Mouse (Mus musculus) CH12.LX (cell line): ENCODE data around the gene Tor1a. TPM values are rescaled to one million over a fixed set of nuclear protein-coding genes. Genes with fewer than 3 reads are reported as not detected.
A peak's percentile ranks its signal among the peaks of the same experiment; 100 is the strongest.

Experiments used
- DNase-seq: peaks from one replicate; pipeline ENCODE4 v3.0.0-alpha.2; 2013; ENCODE audit errors: extremely low read depth
- H3K27ac ChIP-seq: 2 replicates; pipeline ENCODE4 v1.5.1; 2012; ENCODE audit warnings: low read depth, mild to moderate bottlenecking, control low read depth, moderate library complexity; ENCODE audit not compliant: insufficient read depth
- H3K27me3 ChIP-seq: replicated peaks from 2 replicates; pipeline ENCODE3; 2012; ENCODE audit warnings: inconsistent platforms
- H3K36me3 ChIP-seq, 2 experiments: replicated peaks in 1 of 2; 2 replicates each; pipeline versions ENCODE3 to v1.6.1; 2012; ENCODE audit warnings: inconsistent platforms in 1 of 2, low read length in 1 of 2, mild to moderate bottlenecking in 1 of 2, mixed read lengths in 1 of 2, moderate library complexity in 1 of 2; ENCODE audit not compliant: control insufficient read depth in 1 of 2, insufficient read depth in 1 of 2
- H3K4me1 ChIP-seq, 2 experiments: 2 replicates each; pipeline ENCODE4 v1.6.1; 2012; ENCODE audit warnings: inconsistent platforms in 1 of 2, moderate library complexity in 1 of 2; ENCODE audit not compliant: insufficient read depth in 2 of 2, control insufficient read depth in 1 of 2
- H3K4me2 ChIP-seq: 2 replicates; pipeline ENCODE4 v1.6.1; 2012; ENCODE audit warnings: low read depth, mild to moderate bottlenecking, control low read depth; ENCODE audit not compliant: poor library complexity, insufficient read depth, severe bottlenecking
- H3K4me3 ChIP-seq, 3 experiments: fragments of 150-350 bp in 1 of 3; sonication (generic) in 1 of 3; replicated peaks in 1 of 3; 2 replicates each; pipeline versions ENCODE3 to v1.5.1; 2011 to 2012; ENCODE audit warnings: low read depth in 2 of 3, low read length in 2 of 3, mild to moderate bottlenecking in 2 of 3, moderate library complexity in 2 of 3, control low read depth in 1 of 3, improper control_type of control experiment in 1 of 3, inconsistent platforms in 1 of 3, mixed read lengths in 1 of 3; ENCODE audit not compliant: poor library complexity in 1 of 3
- H3K79me2 ChIP-seq: replicated peaks from 2 replicates; pipeline ENCODE4 v1.6.1; 2012; ENCODE audit warnings: mild to moderate bottlenecking, moderate library complexity; ENCODE audit not compliant: control insufficient read depth, poor library complexity, insufficient read depth, severe bottlenecking; ENCODE audit errors: extremely low read depth
- H3K9ac ChIP-seq: 2 replicates; pipeline ENCODE4 v1.6.1; 2012; ENCODE audit warnings: low read depth, mild to moderate bottlenecking, control low read depth, moderate library complexity; ENCODE audit not compliant: insufficient read depth
- H3K9me3 ChIP-seq: replicated peaks from 2 replicates; pipeline ENCODE3; 2012; ENCODE audit warnings: low read length, inconsistent platforms, mixed read lengths
- BHLHE40 ChIP-seq: IDR thresholded peaks from 2 replicates; pipeline ENCODE4 v1.6.1; 2011; ENCODE audit warnings: mild to moderate bottlenecking, low read depth, low read length, improper control_type of control experiment
- E2F4 ChIP-seq: IDR thresholded peaks from 2 replicates; pipeline ENCODE4 v1.6.1; 2011; ENCODE audit warnings: low read depth, low read length, improper control_type of control experiment; ENCODE audit not compliant: insufficient replicate concordance
- EP300 ChIP-seq: IDR thresholded peaks from 2 replicates; pipeline ENCODE4 v1.6.1; 2011; ENCODE audit warnings: low read length, improper control_type of control experiment
- IRF4 ChIP-seq: IDR thresholded peaks from 2 replicates; pipeline ENCODE4 v1.6.1; 2014; ENCODE audit warnings: low read depth, mild to moderate bottlenecking, inconsistent platforms, low read length, improper control_type of control experiment
- JUN ChIP-seq: IDR thresholded peaks from 2 replicates; pipeline ENCODE4 v1.6.1; 2011; ENCODE audit warnings: low read depth, mild to moderate bottlenecking, low read length, improper control_type of control experiment, moderate library complexity; ENCODE audit not compliant: insufficient read depth
- KAT2A ChIP-seq: IDR thresholded peaks from 2 replicates; pipeline ENCODE4 v1.6.1; 2012; ENCODE audit warnings: low read length, improper control_type of control experiment, inconsistent platforms; ENCODE audit not compliant: insufficient replicate concordance
- MAFK ChIP-seq: IDR thresholded peaks from 2 replicates; pipeline ENCODE4 v1.6.1; 2011; ENCODE audit warnings: low read length, improper control_type of control experiment; ENCODE audit not compliant: insufficient replicate concordance
- MAX ChIP-seq: IDR thresholded peaks from 2 replicates; pipeline ENCODE4 v1.6.1; 2011; ENCODE audit warnings: low read length, improper control_type of control experiment
- MAZ ChIP-seq: IDR thresholded peaks from 2 replicates; pipeline ENCODE4 v1.6.1; 2012; ENCODE audit warnings: low read depth, mild to moderate bottlenecking, inconsistent platforms, low read length, improper control_type of control experiment, moderate library complexity
- NELFE ChIP-seq: IDR thresholded peaks from 2 replicates; pipeline ENCODE4 v1.6.1; 2011; ENCODE audit warnings: low read depth, low read length, improper control_type of control experiment
- PAX5 ChIP-seq: IDR thresholded peaks from 2 replicates; pipeline ENCODE4 v1.6.1; 2012; ENCODE audit warnings: low read length, inconsistent platforms, mixed read lengths
- POLR2A ChIP-seq: IDR thresholded peaks from 2 replicates; pipeline ENCODE4 v1.6.1; 2011; ENCODE audit warnings: low read depth, mild to moderate bottlenecking, improper control_type of control experiment, low read length
- SMC3 ChIP-seq: IDR thresholded peaks from 2 replicates; pipeline ENCODE4 v1.6.1; 2011; ENCODE audit warnings: low read depth, low read length, improper control_type of control experiment
- TCF12 ChIP-seq: IDR thresholded peaks from 2 replicates; pipeline ENCODE4 v1.6.1; 2014; ENCODE audit warnings: low read depth, mild to moderate bottlenecking, inconsistent platforms, low read length, improper control_type of control experiment
- USF1 ChIP-seq: IDR thresholded peaks from 2 replicates; pipeline ENCODE4 v1.6.1; 2014; ENCODE audit warnings: low read depth, mild to moderate bottlenecking, inconsistent platforms, low read length, improper control_type of control experiment
- USF2 ChIP-seq: conservative IDR thresholded peaks from 2 replicates; pipeline ENCODE4 v1.6.1; 2011; ENCODE audit warnings: low read depth, low read length, improper control_type of control experiment
- ZNF384 ChIP-seq: IDR thresholded peaks from 2 replicates; pipeline ENCODE4 v1.6.1; 2012; ENCODE audit warnings: low read depth, low read length, improper control_type of control experiment, inconsistent platforms
- dilution Hi-C: fragments of 300-500 bp; cut with MboI; formaldehyde crosslinking; loops from 2 replicates; pipeline ENCODE4 v1.14.3; 2020; ENCODE audit warnings: low sequenced_read_pairs; ENCODE audit not compliant: extremely low pct_unique_long_range_greater_than_20kb, extremely low pct_ligation_motif_present
- in situ Hi-C: fragments of 300-500 bp; cut with MboI; formaldehyde crosslinking; loops from 3 replicates; pipeline ENCODE4 v1.14.3; 2019; ENCODE audit warnings: low sequenced_read_pairs, low pct_ligation_motif_present, low pct_unique_long_range_greater_than_20kb, mixed read lengths
- polyA plus RNA-seq: library from polyadenylated mRNA; unstranded; fragments of >175 nt; gene quantifications from 2 replicates; pipeline ENCODE4 v1.2.1, GENCODE M21; 2012; ENCODE audit warnings: low read depth; ENCODE audit not compliant: insufficient read length
- total RNA-seq, 2 experiments: library from RNA; depleted of rRNA; stranded (reverse); fragments of 300-350 nt in 1 of 2; fragments of >200 nt in 1 of 2; gene quantifications; 2 replicates each; pipeline ENCODE4 v1.2.3; 2012 to 2014

Tor1a gene
- total and polyA plus RNA-seq, 3 experiments = 44.9 to 58.2 (median 45.6) TPM

GRCm38 (mm10) chr2:30913022-30913421 lies 54.7 kb downstream of the Tor1a start:
- in situ Hi-C loops (no loop called here), dilution Hi-C loops (no loop called here)
- Histone ChIP-seq H3K4me2 (no peak overlapping the region), H3K9me3 (no peaks in the 10 kb centered on the region), H3K27me3 (peaks cover 3% of the 10 kb centered on the region), H3K9ac (no peak overlapping the region), H3K4me1 (peaks cover 3 to 19% of the 10 kb centered on the region in 2 experiments; a peak in 3 of 4 replicates), H3K4me3 (no peak overlapping the region), H3K36me3 (no peaks in the 10 kb centered on the region), H3K79me2 (no peaks in the 10 kb centered on the region), H3K27ac (no peak overlapping the region)
- TF ChIP-seq USF2 (peak; percentile 67), USF1 (peak; percentile 58), JUN (no peak), PAX5 (no peak), BHLHE40 (0 out of 2 replicates have a peak, but pooled peaks have one; percentile 24), SMC3 (no peak), MAX (peak; percentile 25; the same call in 1 of the 2 replicates), POLR2A (no peak)
- DNase-seq = peak; percentile 20

DNA sequence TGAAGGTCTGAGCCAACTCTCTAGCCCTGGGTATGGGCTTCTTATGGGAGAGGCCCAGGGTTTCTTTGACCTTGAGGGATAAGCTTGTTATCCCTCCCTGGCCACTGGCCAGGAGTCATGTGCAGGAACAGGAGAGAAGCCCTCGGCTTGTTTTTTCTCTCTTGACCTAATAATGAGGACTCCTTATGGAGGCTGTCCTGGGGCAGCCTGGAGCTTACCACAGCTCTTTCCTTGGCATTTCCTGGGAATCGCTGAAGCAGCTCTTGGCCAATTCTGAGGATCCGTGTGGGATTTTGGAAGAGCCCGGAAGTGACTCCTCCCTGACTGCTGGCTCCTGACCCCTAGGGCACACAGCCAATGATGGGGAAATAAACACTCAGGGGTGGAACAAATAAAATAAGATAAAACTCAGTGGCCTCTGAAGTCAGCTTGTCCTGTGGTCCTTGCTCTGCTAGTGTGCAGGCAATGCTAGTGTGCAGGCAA lies 55.4 kb downstream of the Tor1a start:
- dilution Hi-C loops (no loop called here), in situ Hi-C loops (no loop called here)
- Histone ChIP-seq H3K4me1 (peaks cover 0 to 19% of the 10 kb centered on the region in 2 experiments; a peak in 2 of 4 replicates), H3K9ac (no peak overlapping the region), H3K4me2 (no peak overlapping the region), H3K36me3 (no peaks in the 10 kb centered on the region), H3K9me3 (no peaks in the 10 kb centered on the region), H3K79me2 (no peaks in the 10 kb centered on the region), H3K4me3 (no peak overlapping the region), H3K27me3 (peaks cover 3% of the 10 kb centered on the region), H3K27ac (no peak overlapping the region)
- TF ChIP-seq EP300 = no peak
- TF ChIP-seq IRF4 = no peak
- no peak for TF ChIP-seq ZNF384
- no peak for TF ChIP-seq KAT2A
- TF ChIP-seq MAX = no peak
- TF ChIP-seq E2F4 = no peak
- no peak for TF ChIP-seq TCF12
- no peak for TF ChIP-seq MAZ
- TF ChIP-seq MAFK = no peak
- no peak for TF ChIP-seq NELFE
- TF ChIP-seq SMC3 = no peak
- TF ChIP-seq USF1 = no peak
- DNase-seq = no peak

Other genes starting within 250 kb of the Tor1a start
- gene 1700001O22Rik, start 164.3 kb downstream of the Tor1a start, total RNA-seq (2012; rRNA removed) = not detected in 2 replicates
- not detected in 2 replicates for gene 1700001O22Rik, start 164.3 kb downstream of the Tor1a start, total RNA-seq (2014; rRNA removed)
- not detected in 2 replicates for gene 1700001O22Rik, start 164.3 kb downstream of the Tor1a start, polyA plus RNA-seq
- gene Ntmt1, start 160.1 kb downstream of the Tor1a start, total RNA-seq (2012; rRNA removed) = 66.1 and 71.4 TPM in 2 replicates
- gene Ntmt1, start 160.1 kb downstream of the Tor1a start, total RNA-seq (2014; rRNA removed) = 50.4 and 51.4 TPM in 2 replicates
- gene Ntmt1, start 160.1 kb downstream of the Tor1a start, polyA plus RNA-seq = 43.3 and 47.9 TPM in 2 replicates
- 23.7 and 31.4 TPM in 2 replicates for gene Asb6, start 137.6 kb downstream of the Tor1a start, total RNA-seq (2012; rRNA removed)
- gene Asb6, start 137.6 kb downstream of the Tor1a start, total RNA-seq (2014; rRNA removed) = 21.9 and 22.6 TPM in 2 replicates
- gene Asb6, start 137.6 kb downstream of the Tor1a start, polyA plus RNA-seq = 30.0 and 31.1 TPM in 2 replicates
- gene Prrx2, start 133.0 kb downstream of the Tor1a start, total RNA-seq (2012; rRNA removed) = not detected in 2 replicates
- gene Prrx2, start 133.0 kb downstream of the Tor1a start, total RNA-seq (2014; rRNA removed) = not detected in 2 replicates
- gene Prrx2, start 133.0 kb downstream of the Tor1a start, polyA plus RNA-seq = not detected in 2 replicates
- gene Ptges, start 38.1 kb downstream of the Tor1a start, total RNA-seq (2012; rRNA removed) = 0.04 and 0.38 TPM in 2 replicates
- gene Ptges, start 38.1 kb downstream of the Tor1a start, total RNA-seq (2014; rRNA removed) = not detected in 2 replicates
- 0.09 TPM in 1 of 2 replicates, not detected in the other for gene Ptges, start 38.1 kb downstream of the Tor1a start, polyA plus RNA-seq
- gene Tor1b, start 15.0 kb downstream of the Tor1a start, total RNA-seq (2012; rRNA removed) = 25.3 and 31.8 TPM in 2 replicates
- gene Tor1b, start 15.0 kb downstream of the Tor1a start, total RNA-seq (2014; rRNA removed) = 30.1 and 31.1 TPM in 2 replicates
- gene Tor1b, start 15.0 kb downstream of the Tor1a start, polyA plus RNA-seq = 19.5 and 23.1 TPM in 2 replicates
- 43.2 and 49.0 TPM in 2 replicates for gene BC005624, start 14.3 kb upstream of the Tor1a start, total RNA-seq (2012; rRNA removed)
- 40.5 and 43.4 TPM in 2 replicates for gene BC005624, start 14.3 kb upstream of the Tor1a start, total RNA-seq (2014; rRNA removed)
- gene BC005624, start 14.3 kb upstream of the Tor1a start, polyA plus RNA-seq = 68.1 and 94.0 TPM in 2 replicates
- 10.1 and 13.8 TPM in 2 replicates for gene Usp20, start 14.3 kb upstream of the Tor1a start, total RNA-seq (2012; rRNA removed)
- 2.5 and 3.4 TPM in 2 replicates for gene Usp20, start 14.3 kb upstream of the Tor1a start, total RNA-seq (2014; rRNA removed)
- gene Usp20, start 14.3 kb upstream of the Tor1a start, polyA plus RNA-seq = 11.0 and 12.0 TPM in 2 replicates
- gene Fnbp1, start 174.1 kb upstream of the Tor1a start, total RNA-seq (2012; rRNA removed) = 39.2 and 50.5 TPM in 2 replicates
- 20.7 and 29.6 TPM in 2 replicates for gene Fnbp1, start 174.1 kb upstream of the Tor1a start, total RNA-seq (2014; rRNA removed)
- 133 and 147 TPM in 2 replicates for gene Fnbp1, start 174.1 kb upstream of the Tor1a start, polyA plus RNA-seq
- gene Gpr107, start 184.4 kb upstream of the Tor1a start, total RNA-seq (2012; rRNA removed) = 22.7 and 24.6 TPM in 2 replicates
- gene Gpr107, start 184.4 kb upstream of the Tor1a start, total RNA-seq (2014; rRNA removed) = 24.9 and 27.8 TPM in 2 replicates
- 19.6 and 25.7 TPM in 2 replicates for gene Gpr107, start 184.4 kb upstream of the Tor1a start, polyA plus RNA-seq